Mouse (Mus musculus): ENCODE results near the gene Htr6.

GRCm38 (mm10) chr4:139053391-139053790 lies 22.0 kb downstream of the Htr6 start:
- TF ChIP-seq POLR2A (IDR thresholded peaks at IDR 0.05; ENCODE audit: control insufficient read depth, low read depth, low read length) (no peak), CTCF (IDR thresholded peaks at IDR 0.05; ENCODE audit: control insufficient read depth, insufficient read depth, insufficient replicate concordance, low read depth, low read length) (no peak)

Data from testis, adult 2 months (tissue).